Mouse (Mus musculus) liver, embryonic 14.5 days (tissue): Measurements from ENCODE around the gene Dcaf11. TPM values are rescaled to one million over a fixed set of nuclear protein-coding genes. Genes with fewer than 3 reads are reported as not detected.

Experiments used
- ATAC-seq: fragments of 200-750 bp; cut with Nextera tagmentation; 2 replicates; pipeline ENCODE4 v1.8.0; 2017; ENCODE audit warnings: moderate number of reproducible peaks, mild to moderate bottlenecking, moderate library complexity; ENCODE audit not compliant: insufficient read depth
- DNase-seq, 3 experiments: peaks; one replicate each; pipeline ENCODE4 v3.0.0-alpha.2; 2012 to 2013; ENCODE audit warnings: low read depth in 3 of 3, low spot score in 3 of 3
- H3K27ac ChIP-seq: fragments of 300-500 bp; sonication (generic); 2 replicates; pipeline ENCODE4 v1.5.1; 2014; ENCODE audit warnings: moderate library complexity, mild to moderate bottlenecking, control low read depth, inconsistent platforms
- H3K27me3 ChIP-seq: fragments of 300-500 bp; sonication (generic); 2 replicates; pipeline ENCODE4 v1.6.1; 2014; ENCODE audit warnings: mild to moderate bottlenecking, low read length, moderate library complexity; ENCODE audit not compliant: control insufficient read depth, insufficient read depth
- H3K36me3 ChIP-seq: fragments of 300-500 bp; sonication (generic); replicated peaks from 2 replicates; pipeline ENCODE4 v1.6.1; 2014; ENCODE audit warnings: low read depth; ENCODE audit not compliant: control insufficient read depth, insufficient read depth
- H3K4me1 ChIP-seq, 2 experiments: fragments of 200-500 bp in 1 of 2; fragments of 300-500 bp in 1 of 2; sonication (generic) in 1 of 2; replicated peaks; 2 replicates each; pipeline ENCODE4 v1.6.1; 2012 to 2014; ENCODE audit warnings: antibody characterized with exemption in 1 of 2, inconsistent platforms in 1 of 2, low read length in 1 of 2; ENCODE audit not compliant: control insufficient read depth in 2 of 2, insufficient read depth in 2 of 2
- H3K4me2 ChIP-seq: fragments of 300-500 bp; sonication (generic); 2 replicates; pipeline ENCODE4 v1.6.1; 2014; ENCODE audit warnings: low read depth, mild to moderate bottlenecking, control low read depth, moderate library complexity
- H3K4me3 ChIP-seq, 2 experiments: fragments of 200-500 bp in 1 of 2; fragments of 300-500 bp in 1 of 2; sonication (generic) in 1 of 2; 2 replicates each; pipeline ENCODE4 v1.5.1; 2012 to 2014; ENCODE audit warnings: low read depth in 2 of 2, low read length in 2 of 2, mild to moderate bottlenecking in 2 of 2, control low read depth in 1 of 2, inconsistent platforms in 1 of 2, moderate library complexity in 1 of 2; ENCODE audit not compliant: insufficient read depth in 1 of 2
- H3K9ac ChIP-seq: fragments of 300-500 bp; sonication (generic); replicated peaks from 2 replicates; pipeline ENCODE4 v1.6.1; 2014; ENCODE audit warnings: mild to moderate bottlenecking, control low read depth, moderate library complexity
- H3K9me3 ChIP-seq: fragments of 300-500 bp; sonication (generic); 2 replicates; pipeline ENCODE4 v1.6.1; 2016; ENCODE audit warnings: low read length, mixed read lengths; ENCODE audit not compliant: control insufficient read depth
- CTCF ChIP-seq: IDR thresholded peaks from 2 replicates; pipeline ENCODE4 v1.5.1; 2016; ENCODE audit warnings: antibody characterized with exemption, low read depth, control low read depth
- EP300 ChIP-seq: IDR thresholded peaks from 2 replicates; pipeline ENCODE4 v1.6.1; 2016; ENCODE audit warnings: antibody characterized with exemption, low read depth
- WGBS: fragments of 180-500 bp; shearing (Covaris S2); extraction: QIAGEN DNeasy Blood & Tissue Kit; methylation state at CpG from one replicate; pipeline ENCODE4 v1.1.7; 2014; ENCODE audit not compliant: insufficient replicate concordance; 5-methylcytosine and 5-hydroxymethylcytosine counted together
- polyA plus RNA-seq, 2 experiments: library from polyadenylated mRNA; depleted of rRNA in 1 of 2; stranded (reverse) in 1 of 2; unstranded in 1 of 2; fragments of >200 nt; fragmentation: Nextera tagmentation in 1 of 2; extraction: Ambion mirVana in 1 of 2; gene quantifications; 2 replicates each; pipeline versions ENCODE4 v1.2.1 to v1.2.3; 2012 to 2014

Gene Dcaf11
- polyA plus RNA-seq, 2 experiments, result 30.9 to 47.5 TPM

DNA sequence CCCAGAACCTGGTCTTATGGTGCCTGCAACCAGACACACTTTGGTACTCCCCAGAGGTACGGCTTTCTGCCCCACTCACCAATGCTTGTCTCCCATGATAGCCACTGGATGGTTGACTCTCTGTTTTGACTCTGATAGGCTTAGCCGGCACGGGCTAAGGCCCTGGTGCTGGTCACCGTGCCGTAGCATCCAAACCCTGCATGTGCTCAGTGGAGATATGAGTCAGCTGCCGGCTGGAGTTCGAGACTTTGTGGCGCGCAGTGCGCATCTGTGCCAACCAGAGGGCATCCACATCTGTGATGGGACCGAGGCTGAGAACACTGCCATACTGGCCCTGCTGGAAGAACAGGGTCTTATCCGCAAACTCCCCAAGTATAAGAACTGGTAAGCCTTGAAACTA is 17.5 kb upstream of the Dcaf11 start:
- H3K4me2 ChIP-seq, result peak overlapping the region; percentile 73
- H3K27ac ChIP-seq, result no peak overlapping the region
- WGBS, result 71% methylated on average over 12 of the region's 12 CpGs

DNA sequence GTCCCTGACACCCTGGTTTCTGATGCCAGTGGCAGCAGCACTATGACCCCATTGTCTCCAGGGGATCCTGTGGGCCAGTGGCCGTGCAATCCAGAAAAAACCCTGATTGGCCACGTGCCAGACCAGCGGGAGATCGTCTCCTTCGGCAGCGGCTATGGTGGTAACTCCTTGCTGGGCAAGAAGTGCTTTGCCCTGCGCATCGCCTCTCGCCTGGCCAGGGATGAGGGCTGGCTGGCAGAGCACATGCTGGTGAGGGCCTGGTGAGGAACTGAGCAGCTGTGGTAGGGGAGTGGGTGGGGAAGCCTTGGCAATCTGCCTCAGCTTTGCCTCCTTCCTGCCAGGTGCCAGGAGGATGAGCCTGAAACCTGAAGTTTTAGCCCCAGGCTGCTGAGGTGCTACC is 15.5 kb upstream of the Dcaf11 start:
- WGBS, result 91% methylated on average over 9 of the region's 9 CpGs
- H3K4me2 ChIP-seq, result no peak overlapping the region
- ATAC-seq (no peak), DNase-seq (no peak)
- TF ChIP-seq CTCF, result no peak
- no peak for TF ChIP-seq EP300
- no peaks in the 10 kb centered on the region for H3K9me3 ChIP-seq
- peaks cover 13 to 21% of the 10 kb centered on the region in 2 experiments for H3K4me1 ChIP-seq
- H3K27ac ChIP-seq, result no peak overlapping the region
- no peaks in the 10 kb centered on the region for H3K27me3 ChIP-seq
- H3K36me3 ChIP-seq, result peaks cover 36% of the 10 kb centered on the region
- no peak overlapping the region for H3K9ac ChIP-seq
- no peak overlapping the region for H3K4me3 ChIP-seq

More for the DNA sequence above, 17.5 kb upstream of the Dcaf11 start:
- Histone ChIP-seq H3K4me3 (0 out of 4 replicates have a peak overlapping the region, but pooled peaks of 1 of the 2 experiments have one; percentile 12), H3K27me3 (no peaks in the 10 kb centered on the region), H3K4me1 (peaks cover 16 to 26% of the 10 kb centered on the region in 2 experiments), H3K36me3 (peaks cover 16% of the 10 kb centered on the region), H3K9me3 (no peaks in the 10 kb centered on the region), H3K9ac (no peak overlapping the region)
- no peak for ATAC-seq
- no peak for DNase-seq
- TF ChIP-seq EP300 (0 out of 2 replicates have a peak, but pooled peaks have one; percentile 28), CTCF (peak; percentile 36; the same call in 1 of the 2 replicates)

DNA sequence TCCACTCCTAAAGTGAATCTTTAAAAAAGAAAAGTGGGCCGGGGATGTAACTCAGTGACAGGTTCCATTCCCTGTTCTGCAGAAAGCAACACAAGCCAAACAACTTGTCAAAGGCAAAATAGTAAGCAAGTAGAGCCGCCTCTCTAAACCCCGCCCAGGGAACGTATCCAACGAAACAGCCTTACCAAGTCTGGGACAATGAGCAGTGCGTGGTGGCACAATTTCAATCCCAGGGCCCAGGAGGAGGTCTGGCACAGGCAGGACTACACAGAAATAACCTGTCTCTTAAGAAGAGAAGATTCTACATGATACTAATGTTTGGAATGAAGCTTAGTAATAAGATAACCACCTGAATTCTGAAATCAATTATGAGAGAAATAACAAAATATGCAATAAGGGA is 9.6 kb upstream of the Dcaf11 start:
- Histone ChIP-seq H3K4me3 (no peak overlapping the region), H3K9me3 (no peaks in the 10 kb centered on the region), H3K4me2 (no peak overlapping the region), H3K4me1 (peaks cover 0 to 4% of the 10 kb centered on the region in 2 experiments; a peak in 3 of 4 replicates), H3K27ac (no peak overlapping the region), H3K9ac (no peak overlapping the region), H3K36me3 (peaks cover 28% of the 10 kb centered on the region), H3K27me3 (no peaks in the 10 kb centered on the region)
- TF ChIP-seq EP300, result no peak
- TF ChIP-seq CTCF, result no peak
- ATAC-seq (no peak), DNase-seq (no peak)
- 83% methylated on average over 6 of the region's 6 CpGs for WGBS

DNA sequence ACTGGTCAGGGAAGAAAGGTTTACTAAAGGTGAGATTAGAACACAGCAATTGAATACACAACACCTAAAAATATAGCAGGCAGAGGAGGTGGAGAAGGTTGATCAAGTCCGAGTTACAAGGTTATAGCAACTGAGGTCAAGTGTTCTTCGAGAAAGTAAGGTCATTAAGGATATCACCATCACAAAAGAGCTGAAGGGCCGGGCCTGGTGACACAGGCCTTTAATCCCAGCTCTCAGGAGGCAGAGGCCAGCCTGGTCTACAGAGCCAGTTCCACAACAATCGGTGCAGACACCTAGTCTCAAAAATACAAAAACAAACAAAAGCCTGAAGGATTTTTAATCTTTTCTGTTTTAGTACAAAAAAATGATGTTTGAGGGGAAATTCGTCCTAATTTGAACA is 8.5 kb upstream of the Dcaf11 start:
- H3K4me2 ChIP-seq, result no peak overlapping the region
- peaks cover 25% of the 10 kb centered on the region for H3K36me3 ChIP-seq
- H3K4me3 ChIP-seq, result no peak overlapping the region
- TF ChIP-seq EP300 (no peak), CTCF (no peak)
- WGBS, result 70% methylated on average over 5 of the region's 5 CpGs
- no peak for ATAC-seq
- H3K4me1 ChIP-seq, result peaks cover 3 to 9% of the 10 kb centered on the region in 2 experiments
- H3K27ac ChIP-seq, result no peak overlapping the region
- H3K27me3 ChIP-seq, result no peaks in the 10 kb centered on the region
- no peak for DNase-seq
- no peaks in the 10 kb centered on the region for H3K9me3 ChIP-seq
- no peak overlapping the region for H3K9ac ChIP-seq

DNA sequence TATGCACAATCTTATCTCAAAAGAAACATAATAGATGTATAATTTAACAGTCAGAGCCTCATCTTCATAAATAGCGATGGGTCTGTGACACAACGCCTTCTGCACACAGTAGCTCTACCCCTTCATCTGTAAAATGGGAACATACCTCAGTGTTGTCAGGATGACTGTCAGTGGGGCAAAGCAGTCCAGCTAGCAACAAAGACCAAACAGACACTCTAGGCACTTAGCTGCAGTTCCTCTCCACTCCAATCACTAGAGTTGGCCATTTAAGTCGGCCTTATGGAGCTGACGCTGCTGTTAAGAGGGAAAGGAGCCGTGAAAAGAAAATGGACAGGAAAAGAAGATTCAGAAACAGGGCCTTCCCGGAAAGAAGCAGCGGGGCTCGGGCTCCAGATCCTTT is 8.0 kb upstream of the Dcaf11 start:
- no peak overlapping the region for H3K4me3 ChIP-seq
- WGBS, result 80% methylated on average over 8 of the region's 8 CpGs
- TF ChIP-seq EP300, result no peak
- TF ChIP-seq CTCF, result no peak

More for the DNA sequence above, 8.0 kb upstream of the Dcaf11 start:
- no peak for DNase-seq
- no peak for ATAC-seq
- Histone ChIP-seq H3K4me2 (no peak overlapping the region), H3K36me3 (peaks cover 25% of the 10 kb centered on the region), H3K9me3 (no peaks in the 10 kb centered on the region), H3K27ac (no peak overlapping the region), H3K4me1 (peaks cover 4 to 12% of the 10 kb centered on the region in 2 experiments), H3K27me3 (no peaks in the 10 kb centered on the region), H3K9ac (no peak overlapping the region)
